Mouse (Mus musculus): Measurements from ENCODE around the gene Lancl3.
"Not testable (repeated sequence)": the region's sequence is repeated elsewhere in the genome, so short reads cannot be mapped to it uniquely, and the experiment has no call there.

The Lancl3 gene

DNA sequence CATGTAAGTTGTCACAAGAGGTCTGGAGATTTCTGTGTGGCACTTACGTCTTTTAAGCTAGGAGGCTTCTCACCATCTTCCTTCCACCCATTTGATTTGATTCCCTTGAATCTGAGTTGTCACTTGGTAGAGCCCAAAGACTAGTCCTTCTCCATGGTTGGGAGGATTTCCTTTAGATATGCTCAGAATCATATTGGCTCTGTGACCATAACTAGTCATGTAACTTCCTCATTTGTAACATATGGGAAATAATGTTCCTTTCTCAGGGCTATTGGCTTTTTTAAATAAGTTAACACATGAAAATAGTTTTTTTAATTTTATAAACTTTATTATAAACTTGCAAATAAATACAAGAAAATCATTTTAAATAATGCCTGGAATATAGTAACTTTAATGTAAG lies 59.6 kb downstream of the Lancl3 start:
- no peak for DNase-seq (ENCODE audit: low spot score in 2 of 2)

DNA sequence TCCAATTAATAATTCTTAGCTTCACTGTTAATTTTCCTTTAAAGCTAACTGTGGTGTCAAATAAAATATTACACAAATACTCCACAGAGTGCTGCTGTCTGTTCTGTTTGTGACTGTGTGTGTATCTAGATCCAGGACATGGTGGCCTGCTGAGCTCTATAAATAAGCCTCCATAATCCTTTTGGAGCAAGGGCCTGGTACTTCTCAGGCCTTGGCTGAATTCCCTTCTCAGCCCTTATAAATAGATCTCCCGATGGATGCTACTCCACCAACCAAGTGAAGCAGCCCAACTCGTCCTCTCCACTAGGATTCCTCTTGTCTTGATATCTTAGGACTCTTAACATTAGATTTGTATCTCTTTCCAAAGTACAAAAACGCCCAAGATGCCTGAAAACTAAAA lies 71.4 kb downstream of the Lancl3 start:
- DNase-seq (ENCODE audit: low spot score in 2 of 2) = no peak

DNA sequence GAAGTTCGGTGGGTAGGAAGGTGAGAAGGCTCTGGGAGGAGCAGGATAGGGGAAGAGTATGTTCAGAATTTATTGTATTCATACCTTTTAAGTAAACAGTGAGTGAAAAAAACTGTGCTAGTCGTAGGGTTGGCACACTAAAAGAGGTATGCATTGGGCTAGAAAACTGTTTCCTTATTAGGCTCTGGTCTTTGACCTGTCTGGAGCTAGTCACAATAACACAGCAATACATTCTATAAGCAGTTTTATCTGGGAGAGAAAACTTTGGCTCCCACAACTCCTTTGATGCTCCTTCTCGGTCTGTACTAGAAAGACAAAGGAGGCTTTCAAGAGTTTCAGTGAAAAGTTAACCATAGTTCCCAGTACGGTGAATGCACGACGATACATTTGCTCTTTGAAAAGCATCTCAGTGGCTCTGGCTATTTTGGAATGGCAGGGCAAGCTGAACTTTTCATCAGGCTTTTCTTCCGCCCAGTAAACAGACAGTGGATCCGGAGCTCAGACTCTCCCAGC lies 72.3 kb downstream of the Lancl3 start:
- DNase-seq (ENCODE audit: low spot score in 2 of 2) = no peak

DNA sequence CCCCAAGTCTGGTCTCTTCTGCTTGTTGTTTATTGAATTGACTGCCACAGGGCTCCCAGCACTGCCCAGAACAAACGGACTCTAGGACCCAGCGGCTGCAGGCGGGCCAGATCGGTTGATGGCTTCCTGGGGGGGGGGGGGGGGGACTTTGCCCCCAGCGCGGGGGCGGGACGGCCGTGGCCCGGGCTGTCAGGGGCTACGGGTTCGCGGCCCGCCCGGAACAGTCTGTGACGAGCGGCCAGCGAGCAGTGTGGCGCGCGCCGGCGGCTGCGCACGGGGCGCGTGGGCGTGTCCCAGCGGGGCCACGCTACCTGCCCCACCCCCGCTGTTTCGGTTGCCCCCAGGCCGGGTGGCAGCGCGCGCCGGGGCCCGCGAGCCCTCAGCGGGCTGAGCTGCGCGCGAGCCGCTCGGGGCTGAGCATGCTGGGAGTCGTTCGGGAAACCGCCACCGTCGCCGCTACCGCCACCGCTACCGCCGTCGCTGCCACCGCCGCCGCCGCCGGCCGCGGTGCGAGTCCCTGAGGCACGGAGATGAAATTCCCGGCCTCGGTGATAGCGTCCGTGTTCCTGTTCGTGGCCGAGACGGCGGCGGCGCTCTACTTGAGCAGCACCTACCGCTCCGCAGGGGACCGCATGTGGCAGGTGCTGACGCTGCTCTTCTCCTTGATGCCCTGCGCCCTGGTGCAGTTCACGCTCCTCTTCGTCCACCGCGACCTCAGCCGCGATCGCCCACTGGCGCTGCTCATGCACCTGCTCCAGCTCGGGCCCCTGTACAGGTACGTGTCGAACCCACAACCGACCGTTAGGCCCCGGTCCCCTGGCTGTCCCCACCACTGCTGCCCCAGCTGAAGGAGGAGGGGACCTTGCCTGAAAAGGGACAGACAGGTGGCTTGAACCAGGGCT lies 73.0 kb downstream of the Lancl3 start, which contains the start of gene Xk:
Xk (plus strand) TSS at position 297 of the 902 bp plus-strand sequence.
- peak; percentile 32 to 60 for DNase-seq (ENCODE audit: low spot score in 2 of 2)

DNA sequence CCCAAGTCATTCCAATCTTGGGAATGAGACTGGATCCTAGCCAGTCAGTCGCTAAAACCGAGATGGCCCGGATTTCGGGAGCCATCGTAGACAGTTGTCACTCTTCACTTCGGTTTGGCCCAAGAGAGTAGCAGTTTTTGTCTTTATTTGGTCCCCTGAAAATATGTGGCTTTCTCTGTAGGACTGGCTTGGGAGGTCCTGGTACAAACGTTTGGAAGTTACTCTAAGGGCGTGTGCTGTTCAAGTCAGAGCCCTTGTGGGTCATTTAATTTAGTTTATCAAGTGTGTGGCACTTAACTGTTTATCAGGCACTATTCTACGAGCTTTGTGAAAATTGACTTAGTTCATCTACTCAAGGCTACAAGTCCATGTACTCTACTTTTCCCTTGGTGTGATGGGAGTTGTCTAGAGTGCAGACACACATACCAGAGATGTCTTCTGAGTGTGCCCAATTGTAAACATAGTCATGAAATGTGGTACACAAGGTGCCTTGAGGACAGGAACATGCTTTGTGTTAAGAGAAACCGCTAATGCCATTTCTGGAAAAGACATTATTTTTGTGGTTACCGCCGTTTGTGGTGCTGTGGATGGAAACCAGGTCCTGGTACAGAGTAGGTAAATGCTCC lies 73.8 kb downstream of the Lancl3 start:
- no peak for DNase-seq (ENCODE audit: low spot score in 2 of 2)

DNA sequence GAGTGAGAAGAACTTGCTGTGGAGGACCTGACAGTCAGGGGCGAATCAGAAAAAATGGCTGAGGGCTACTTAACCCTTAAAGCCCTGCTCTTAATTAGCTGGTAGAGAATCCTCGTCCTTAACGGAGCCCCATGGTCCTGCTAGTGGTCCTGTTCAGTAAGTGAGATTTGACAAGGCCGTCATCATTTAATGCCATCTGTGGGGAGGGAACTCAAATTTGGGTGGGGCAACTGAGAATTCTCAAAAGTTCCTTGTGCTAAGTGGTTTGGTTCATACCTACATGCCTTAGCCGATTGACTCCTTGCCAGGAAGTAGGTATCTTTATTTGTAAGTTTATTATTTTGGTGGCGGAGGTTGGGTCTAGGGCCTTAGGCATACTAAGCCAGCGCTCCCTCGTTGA lies 74.6 kb downstream of the Lancl3 start:
- no peak for DNase-seq (ENCODE audit: low spot score in 2 of 2)

DNA sequence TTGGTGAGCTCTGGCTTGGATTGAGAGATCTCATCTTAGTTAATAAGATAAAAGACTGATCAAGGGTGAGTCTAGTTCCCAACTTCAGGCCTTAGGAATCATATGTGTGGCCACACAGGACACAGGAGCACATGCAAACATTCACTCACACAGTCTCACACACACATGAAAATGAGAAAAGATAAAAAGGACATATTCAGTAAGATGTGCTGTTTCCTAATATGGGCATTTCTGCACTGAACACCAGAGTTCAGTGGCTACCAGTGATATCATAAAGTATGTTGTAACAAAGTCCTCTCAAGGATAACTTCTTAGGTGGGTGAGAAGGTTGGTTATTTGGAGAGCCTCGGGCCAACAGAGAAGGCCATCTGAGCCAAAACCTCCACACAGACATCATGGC lies 83.8 kb downstream of the Lancl3 start, which contains the start of gene H2al1m:
H2al1m (plus strand) TSS at position 301 of the 400 bp plus-strand sequence.
- DNase-seq (ENCODE audit: low spot score in 2 of 2) = not testable (repeated sequence)

DNA sequence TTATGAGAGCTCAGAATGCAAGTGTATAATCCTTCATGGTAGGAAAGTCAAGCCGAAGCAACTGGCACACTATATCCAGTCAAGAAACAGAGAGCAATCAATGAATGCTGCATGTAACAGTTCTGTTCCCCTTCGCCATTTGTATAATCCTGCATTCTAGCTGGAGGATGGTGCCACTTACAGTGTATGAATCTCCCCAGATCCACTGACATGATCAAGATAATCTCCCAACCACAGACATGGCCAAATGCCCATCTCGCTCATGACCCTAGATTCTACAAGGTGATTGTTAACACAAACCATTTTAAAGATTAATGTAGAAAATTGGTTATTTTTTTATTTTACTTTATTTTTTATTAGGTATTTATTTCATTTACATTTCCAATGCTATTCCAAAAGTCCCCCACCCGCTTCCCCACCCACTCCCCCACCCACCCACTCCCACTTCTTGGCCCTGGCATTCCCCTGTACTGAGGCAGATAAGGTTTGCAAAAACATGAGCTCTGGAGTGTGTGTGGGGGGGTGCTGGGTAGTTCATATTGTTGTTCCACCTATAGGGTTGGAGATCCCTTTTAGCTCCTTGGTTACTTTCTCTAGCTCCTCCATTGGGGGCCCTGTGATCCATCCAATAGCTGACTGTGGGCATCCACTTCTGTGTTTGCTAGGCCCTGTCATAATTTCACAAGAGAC lies 93.6 kb downstream of the Lancl3 start:
- DNase-seq (ENCODE audit: low spot score in 2 of 2) = not testable (repeated sequence)

DNA sequence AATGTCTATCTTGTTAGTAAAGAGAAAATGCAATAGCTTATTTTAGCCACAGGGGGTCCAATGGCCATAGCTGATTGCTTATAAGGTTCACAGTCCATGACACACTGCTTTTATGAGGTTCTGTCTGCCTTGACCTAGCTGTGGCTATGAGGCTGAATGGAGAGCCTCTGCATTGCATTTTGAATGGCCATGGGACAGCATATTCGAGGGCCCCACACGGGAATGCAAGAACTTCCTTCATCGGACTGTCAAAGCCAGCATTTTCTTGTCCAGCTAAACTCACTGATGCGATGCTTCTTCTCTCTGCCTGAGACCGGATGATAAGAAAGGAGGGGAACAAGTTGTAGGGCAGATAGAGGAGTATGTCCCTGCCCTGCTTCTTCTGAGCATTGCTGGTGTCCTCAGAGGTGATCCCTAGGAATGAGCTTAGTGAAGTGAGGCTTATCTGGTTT lies 98.7 kb downstream of the Lancl3 start:
- DNase-seq (ENCODE audit: low spot score in 2 of 2) = no peak

DNA sequence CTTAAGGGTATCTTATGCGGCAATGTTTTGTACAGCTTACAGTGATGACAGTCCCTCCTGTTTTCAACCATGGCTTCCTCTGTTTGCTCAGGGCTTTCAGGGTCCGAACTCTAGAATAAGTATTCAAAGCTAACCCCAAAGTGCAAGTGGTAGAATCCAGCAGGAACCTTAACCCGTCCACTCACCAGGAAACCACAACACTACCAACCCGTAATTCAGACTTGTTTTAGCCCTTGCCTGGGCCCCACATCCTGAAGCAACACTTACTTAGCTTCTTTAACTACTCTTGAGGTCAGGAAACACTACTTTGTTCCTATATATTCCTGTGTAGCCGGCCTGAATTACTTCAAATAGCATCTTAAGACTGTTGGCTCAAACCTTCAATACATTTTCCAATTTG lies 103.1 kb downstream of the Lancl3 start:
- DNase-seq (ENCODE audit: low spot score in 2 of 2) = no peak

DNA sequence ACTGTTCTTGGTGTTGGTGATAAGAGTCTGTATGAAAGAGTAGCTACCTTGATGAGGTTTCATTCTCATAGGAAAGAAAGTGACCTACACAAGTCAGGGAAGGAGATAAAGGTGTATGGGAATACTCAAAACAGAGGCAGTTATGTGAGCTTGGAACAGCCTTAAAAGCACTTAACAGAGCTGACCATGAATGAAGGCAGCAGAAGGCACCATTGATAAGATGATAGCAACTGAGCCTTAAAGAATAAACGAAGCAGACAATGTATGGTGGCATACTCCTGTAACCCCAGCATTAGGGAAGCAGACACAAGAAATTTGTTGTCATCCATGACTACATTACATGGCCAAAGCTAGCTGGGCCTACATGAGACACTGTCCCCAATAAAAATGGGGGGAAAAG lies 103.8 kb downstream of the Lancl3 start:
- no peak for DNase-seq (ENCODE audit: low spot score in 2 of 2)

DNA sequence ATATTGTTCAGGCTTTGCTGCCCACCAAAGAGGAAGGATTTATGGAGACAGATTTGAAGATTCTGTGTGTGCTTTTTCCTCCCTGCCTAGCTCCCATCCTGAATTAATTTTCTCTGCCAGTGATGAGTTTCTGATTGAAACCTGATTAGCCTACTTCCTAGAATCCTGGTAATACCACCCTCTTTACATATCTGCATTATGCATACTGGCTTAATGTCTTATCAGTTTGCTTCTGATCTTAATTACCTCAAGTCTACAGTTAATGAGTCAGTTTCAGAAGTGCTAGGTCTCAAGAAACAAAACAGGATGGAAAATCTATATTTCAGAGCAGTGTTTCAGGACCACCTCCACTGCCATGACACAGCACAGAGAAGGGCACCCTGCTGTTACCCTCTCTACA lies 116.8 kb downstream of the Lancl3 start:
- not testable (repeated sequence) for DNase-seq (ENCODE audit: low spot score in 2 of 2)
